ENCODE assay signal across 24 mouse cellular contexts in the genomic region with DNA sequence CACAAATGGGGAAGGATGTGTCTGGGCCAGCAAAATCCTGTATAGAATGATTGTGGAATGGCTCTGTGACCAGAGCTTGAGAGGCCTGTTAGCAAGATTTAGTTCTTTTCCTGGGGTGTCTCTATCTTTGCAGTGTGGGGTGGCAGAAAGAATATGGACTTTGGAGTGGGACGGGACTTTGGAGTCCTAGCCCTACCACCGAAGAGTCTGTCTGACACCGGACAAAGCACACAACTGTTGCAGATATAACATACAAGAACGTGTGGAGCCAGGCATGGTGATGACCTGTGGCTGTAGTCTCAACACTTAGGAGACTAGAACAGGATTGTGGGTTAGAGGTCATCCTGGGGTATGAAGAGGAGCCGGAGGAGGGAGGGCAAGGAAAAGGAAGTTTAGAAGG.
A peak's percentile ranks its signal among the peaks of the same experiment; 100 is the strongest.
DNase-seq lines count a peak whose midpoint lies in the region; ATAC-seq and TF ChIP-seq lines count a peak whose summit lies in the region.
"Had no signal": no experiment of that assay in that cellular context is flagged by ENCODE, and none has a peak within 500 bp of the region (broad histone marks: within the 10 kb centered on the region; RNA-seq: fewer than 3 reads in every experiment).

No protein-coding gene starts in this region.

- H3K27ac ChIP-seq in heart, postnatal 0 days (ENCODE audit: low read depth) = 0 out of 2 replicates have a peak overlapping the region, but pooled peaks have one; percentile 11
- no peak overlapping the region for H3K27ac ChIP-seq in heart, embryonic 10.5 days
- H3K27ac ChIP-seq in kidney, embryonic 16.5 days (ENCODE audit: low read length) = 0 out of 2 replicates have a peak overlapping the region, but pooled peaks have one; percentile 46
- 0 out of 2 replicates have a peak overlapping the region, but pooled peaks have one; percentile 28 for H3K27ac ChIP-seq in brown adipose tissue, adult 24 weeks (replicated peaks; ENCODE audit: low read depth, low read length)
- peak overlapping the region; percentile 33; the same call in 1 of the 2 replicates for H3K27ac ChIP-seq in intestine, embryonic 16.5 days (ENCODE audit: low read length)
- H3K27ac ChIP-seq: embryonic facial prominence, embryonic 10.5 days; embryonic facial prominence, embryonic 13.5 days; forebrain, embryonic 12.5 days; forebrain, embryonic 15.5 days; heart, adult 2 months; heart, embryonic 15.5 days; hindbrain, embryonic 14.5 days; hindbrain, postnatal 0 days had no signal

- no peak for TF ChIP-seq CTCF in heart, postnatal 0 days (IDR thresholded peaks at IDR 0.05; ENCODE audit: low read depth)

- no peak overlapping the region for H3K4me2 ChIP-seq in heart, postnatal 0 days (ENCODE audit: low read depth, low read length)
- no peak overlapping the region for H3K4me2 ChIP-seq in kidney, embryonic 16.5 days (replicated peaks; ENCODE audit: low read depth, low read length)
- peak overlapping the region; percentile 11; the same call in 1 of the 2 replicates for H3K4me2 ChIP-seq in intestine, embryonic 16.5 days (ENCODE audit: low read depth, low read length)
- H3K4me2 ChIP-seq: embryonic facial prominence, embryonic 13.5 days; forebrain, embryonic 12.5 days; forebrain, embryonic 15.5 days; heart, embryonic 15.5 days; hindbrain, embryonic 14.5 days had no signal

- no peak for DNase-seq in heart, postnatal 0 days (ENCODE audit: low spot score)
- DNase-seq in heart, embryonic 10.5 days (ENCODE audit: low spot score) = no peak
- no peak for DNase-seq in kidney, adult 18-20 months
- no peak for DNase-seq in retina, postnatal 1 day
- DNase-seq: adrenal gland, adult 2 months; cerebellum, adult 11-12 months; cerebellum, adult 8-10 months; cerebellum, postnatal 36 days; gastrocnemius, postnatal 25 days had no signal

- H3K9ac ChIP-seq in heart, postnatal 0 days (replicated peaks; ENCODE audit: low read depth, low read length) = no peak overlapping the region
- no peak overlapping the region for H3K9ac ChIP-seq in kidney, embryonic 16.5 days (replicated peaks; ENCODE audit: low read length)
- H3K9ac ChIP-seq in intestine, embryonic 16.5 days (ENCODE audit: low read depth, low read length) = no peak overlapping the region
- H3K9ac ChIP-seq: embryonic facial prominence, embryonic 13.5 days; forebrain, embryonic 12.5 days; forebrain, embryonic 15.5 days; heart, embryonic 12.5 days; heart, embryonic 15.5 days; hindbrain, embryonic 14.5 days had no signal

- H3K9me3 ChIP-seq in heart, postnatal 0 days (replicated peaks; ENCODE audit: control insufficient read depth, low read length) = no peaks in the 10 kb centered on the region
- H3K9me3 ChIP-seq in heart, embryonic 10.5 days = no peaks in the 10 kb centered on the region
- 0 out of 2 replicates have a peak, but pooled peaks cover 5% of the 10 kb centered on the region for H3K9me3 ChIP-seq in kidney, embryonic 16.5 days (ENCODE audit: low read length)
- H3K9me3 ChIP-seq in intestine, embryonic 16.5 days (ENCODE audit: control insufficient read depth, low read length) = no peaks in the 10 kb centered on the region
- H3K9me3 ChIP-seq: embryonic facial prominence, embryonic 10.5 days; embryonic facial prominence, embryonic 13.5 days; forebrain, embryonic 12.5 days; forebrain, embryonic 15.5 days; heart, embryonic 12.5 days; heart, embryonic 15.5 days had no signal

- no peaks in the 10 kb centered on the region for H3K4me1 ChIP-seq in heart, postnatal 0 days (ENCODE audit: control insufficient read depth, insufficient read depth)
- H3K4me1 ChIP-seq in heart, embryonic 10.5 days = peaks cover 7% of the 10 kb centered on the region; the same call in 1 of the 2 replicates
- peaks cover 4% of the 10 kb centered on the region; the same call in 1 of the 2 replicates for H3K4me1 ChIP-seq in kidney, embryonic 16.5 days (ENCODE audit: insufficient read depth, low read length)
- H3K4me1 ChIP-seq in brown adipose tissue, adult 24 weeks (ENCODE audit: control insufficient read depth, insufficient read depth, insufficient read length, low read length) = peaks cover 4% of the 10 kb centered on the region; the same call in 1 of the 2 replicates
- peaks cover 13% of the 10 kb centered on the region for H3K4me1 ChIP-seq in intestine, embryonic 16.5 days (ENCODE audit: control insufficient read depth, insufficient read depth, low read length)
- H3K4me1 ChIP-seq: forebrain, embryonic 15.5 days; heart, embryonic 15.5 days had no signal

- no peaks in the 10 kb centered on the region for H3K27me3 ChIP-seq in heart, postnatal 0 days (ENCODE audit: control insufficient read depth, insufficient read depth, low read length)
- no peaks in the 10 kb centered on the region for H3K27me3 ChIP-seq in heart, embryonic 10.5 days (ENCODE audit: insufficient read depth, poor library complexity, severe bottlenecking)
- H3K27me3 ChIP-seq in kidney, embryonic 16.5 days (ENCODE audit: insufficient read depth, low read length) = no peaks in the 10 kb centered on the region
- H3K27me3 ChIP-seq in intestine, embryonic 16.5 days (replicated peaks; ENCODE audit: control insufficient read depth, insufficient read depth, low read length) = no peaks in the 10 kb centered on the region
- H3K27me3 ChIP-seq: embryonic facial prominence, embryonic 13.5 days; forebrain, embryonic 12.5 days; forebrain, embryonic 15.5 days; heart, embryonic 12.5 days; heart, embryonic 15.5 days had no signal

- ATAC-seq in heart, postnatal 0 days (ENCODE audit: insufficient read depth, low read depth) = no peak
- ATAC-seq in kidney, embryonic 16.5 days (ENCODE audit: low FRiP score, low TSS enrichment) = no peak
- peak; percentile 39 for ATAC-seq in intestine, embryonic 16.5 days
- ATAC-seq in megakaryocyte, adult 5-6 weeks (ENCODE audit: poor library complexity, severe bottlenecking) = no peak
- ATAC-seq: CD4-positive, CD25-positive, alpha-beta regulatory T cell, adult 4 months; hindbrain, postnatal 0 days had no signal

- TF ChIP-seq EP300 in heart, postnatal 0 days (IDR thresholded peaks at IDR 0.05; ENCODE audit: low read depth) = no peak

- H3K4me3 ChIP-seq in heart, postnatal 0 days (ENCODE audit: low read depth, low read length) = no peak overlapping the region
- no peak overlapping the region for H3K4me3 ChIP-seq in heart, embryonic 10.5 days
- no peak overlapping the region for H3K4me3 ChIP-seq in kidney, embryonic 16.5 days (ENCODE audit: low read length)
- H3K4me3 ChIP-seq in brown adipose tissue, adult 24 weeks (ENCODE audit: insufficient read depth, low read depth, low read length) = no peak overlapping the region
- H3K4me3 ChIP-seq in intestine, embryonic 16.5 days (ENCODE audit: low read length) = no peak overlapping the region
- H3K4me3 ChIP-seq: embryonic facial prominence, embryonic 10.5 days; embryonic facial prominence, embryonic 13.5 days; erythroblast, embryonic 14.5 days; forebrain, embryonic 12.5 days; forebrain, embryonic 15.5 days; heart, adult 2 months; heart, embryonic 12.5 days; heart, embryonic 15.5 days had no signal

- 76% methylated on average over 5 of the region's 5 CpGs for WGBS in heart, postnatal 0 days
- 76% methylated on average over 5 of the region's 5 CpGs for WGBS in heart, embryonic 10.5 days
- 72% methylated on average over 5 of the region's 5 CpGs for WGBS in kidney, embryonic 16.5 days
- WGBS in intestine, embryonic 16.5 days = 57% methylated on average over 5 of the region's 5 CpGs

- no peaks in the 10 kb centered on the region for H3K36me3 ChIP-seq in heart, postnatal 0 days (replicated peaks; ENCODE audit: control insufficient read depth, insufficient read depth, low read length)
- no peaks in the 10 kb centered on the region; the same call in 1 of the 2 replicates for H3K36me3 ChIP-seq in heart, embryonic 10.5 days
- no peaks in the 10 kb centered on the region for H3K36me3 ChIP-seq in kidney, embryonic 16.5 days (ENCODE audit: insufficient read depth, low read length)
- H3K36me3 ChIP-seq in intestine, embryonic 16.5 days (ENCODE audit: control insufficient read depth, insufficient read depth, low read length) = no peaks in the 10 kb centered on the region
- H3K36me3 ChIP-seq: embryonic facial prominence, embryonic 10.5 days; embryonic facial prominence, embryonic 13.5 days; forebrain, embryonic 12.5 days; forebrain, embryonic 15.5 days; heart, embryonic 12.5 days; heart, embryonic 15.5 days had no signal
